Mouse (Mus musculus): ENCODE results near the gene Csrp1. TPM values are rescaled to one million over a fixed set of nuclear protein-coding genes. Genes with fewer than 3 reads are reported as not detected.

Gene Csrp1
- 100 to 1,000 TPM; 107 to 117 TPM for total RNA-seq (2021)

DNA sequence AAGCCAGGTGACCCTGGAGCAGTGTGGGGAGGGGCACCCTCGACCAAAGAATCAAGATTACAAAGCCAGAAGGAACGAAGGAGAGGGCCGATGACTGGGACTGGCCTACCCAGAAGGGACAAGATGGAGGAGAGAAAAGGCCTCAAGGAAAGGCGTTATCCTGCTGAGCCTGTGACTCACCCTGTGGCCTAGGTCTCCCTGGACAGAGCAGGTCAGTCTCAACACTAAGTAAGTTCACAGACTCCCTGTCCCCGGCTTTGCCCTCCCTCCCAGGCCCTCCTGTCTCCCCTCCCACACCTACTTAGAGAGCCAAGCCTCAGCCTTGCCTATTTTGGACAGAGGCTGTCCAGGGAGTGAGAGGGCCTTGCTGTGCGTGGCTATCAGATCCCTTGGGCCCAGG lies at the start of gene Csrp1:
Gene Csrp1 (plus strand): TSS at position 79 of the 400 bp plus-strand sequence.
- intact Hi-C loops (cut with DNase I), result loop anchor here (1.0 to 5.0 kb wide), 3 partner anchors 33 to 107 kb away; no protein-coding TSS in a partner anchor
- DNase-seq, result no peak

DNA sequence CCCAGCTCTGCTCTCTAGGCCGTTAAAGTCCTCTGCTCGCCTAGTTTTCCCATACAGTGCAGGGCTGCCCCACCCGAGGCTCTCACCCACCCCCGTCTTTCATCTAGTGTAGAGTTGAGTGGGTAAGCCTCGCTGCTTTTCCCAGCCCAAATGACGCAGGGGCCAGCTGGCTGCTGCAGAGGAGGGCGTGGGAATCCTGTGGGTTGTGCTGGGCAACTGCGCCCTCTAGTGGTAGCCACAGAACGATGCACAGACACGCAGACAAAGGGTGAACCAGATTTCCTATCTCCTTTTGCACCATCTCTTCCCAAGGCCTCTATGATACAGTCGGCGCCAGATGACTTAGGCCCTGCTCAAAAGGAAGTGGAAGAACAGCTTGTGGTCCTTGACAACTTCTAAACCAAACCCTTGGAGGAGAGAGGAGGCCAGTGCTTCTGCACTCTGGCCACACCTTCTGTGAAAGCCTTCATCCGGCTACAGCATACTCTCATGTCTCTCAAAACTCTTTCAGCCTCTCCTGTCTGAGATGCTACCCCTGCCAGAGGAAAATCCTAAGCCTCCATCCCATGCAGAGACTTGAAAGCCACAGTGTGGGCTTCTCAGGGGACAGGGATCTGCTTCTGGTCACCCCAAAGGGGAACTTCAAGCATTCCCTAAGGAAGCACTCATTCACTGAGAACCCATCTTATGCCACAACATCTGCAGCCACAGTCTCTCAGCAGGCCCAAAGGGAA lies 49.3 kb upstream of the Csrp1 start:
- intact Hi-C loops (cut with DNase I), result loop anchor here (1.0 kb wide), 3 partner anchors 29 to 209 kb away; no protein-coding TSS in a partner anchor
- DNase-seq, result peak; percentile 91 to 92

- no peak for DNase-seq
- intact Hi-C loops (cut with DNase I), result no loop called here
Observed at GRCm38 (mm10) chr1:135671406-135671805, 48.5 kb upstream of the Csrp1 start.

DNA sequence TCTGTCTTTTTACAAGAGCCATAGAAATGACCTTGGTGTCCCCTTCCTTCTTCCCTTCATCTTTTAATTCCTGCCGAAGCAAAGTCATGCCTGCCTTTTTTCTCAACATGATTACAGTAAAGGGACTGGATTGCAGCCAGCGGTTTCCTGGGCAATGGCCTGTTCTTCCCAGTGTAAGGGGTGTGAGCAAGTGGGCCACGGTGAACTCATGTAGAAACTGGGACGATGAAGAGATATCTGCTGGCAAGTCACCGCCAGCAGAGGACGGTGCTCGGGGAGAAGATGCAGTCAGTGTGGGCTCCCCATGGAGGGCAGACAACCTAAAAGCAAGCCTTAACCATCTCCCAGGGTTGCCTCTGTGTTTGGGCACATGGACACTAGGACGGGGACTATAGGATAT lies 47.9 kb upstream of the Csrp1 start:
- peak; percentile 52 to 58 for DNase-seq

DNA sequence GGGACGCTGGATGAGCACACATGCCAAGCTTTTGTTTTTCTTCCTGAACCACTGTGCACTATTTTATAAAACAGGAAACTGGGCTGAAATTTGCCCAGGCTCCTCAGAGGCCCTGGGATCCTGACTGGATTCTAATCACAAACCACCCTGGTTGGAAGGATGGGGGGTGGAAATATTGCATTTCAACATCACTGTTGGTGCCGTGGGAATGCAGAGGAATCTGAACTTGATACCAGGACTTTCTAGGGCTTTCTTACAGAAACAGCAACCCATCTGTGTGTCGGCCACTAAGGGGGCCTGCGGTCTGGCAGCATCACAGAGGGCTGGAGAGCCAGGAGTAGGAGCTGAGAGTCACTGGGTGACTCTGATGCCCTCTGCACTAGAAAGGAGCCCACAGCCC lies 47.5 kb upstream of the Csrp1 start:
- no peak for DNase-seq
- intact Hi-C loops (cut with DNase I), result loop anchor here (2.0 kb wide), 1 partner anchor 14 kb away; no protein-coding TSS in a partner anchor

More for the DNA sequence above, 47.9 kb upstream of the Csrp1 start:
- intact Hi-C loops (cut with DNase I), result loop anchor here (2.0 kb wide), 1 partner anchor 15 kb away; no protein-coding TSS in a partner anchor

DNA sequence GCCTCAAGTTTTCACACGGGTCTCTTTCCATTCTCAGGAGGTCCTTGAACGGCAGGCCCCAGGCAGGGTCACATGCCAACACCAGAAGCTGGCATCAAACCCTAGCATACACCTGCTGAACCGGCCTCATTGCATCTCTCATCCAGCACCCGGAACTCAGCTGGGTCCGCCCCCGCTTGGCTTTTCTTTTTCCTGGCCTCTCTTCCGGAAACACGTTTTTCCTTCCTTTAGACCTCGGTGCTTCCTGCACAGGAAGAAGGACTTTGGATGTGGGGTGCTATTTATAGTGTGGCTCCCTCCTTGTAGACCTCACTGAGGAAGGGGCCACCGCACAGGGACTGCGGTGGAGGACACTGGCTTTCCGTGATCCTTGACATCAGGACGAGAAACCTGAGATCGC lies 46.4 kb upstream of the Csrp1 start:
- intact Hi-C loops (cut with DNase I), result loop anchor here (2.0 kb wide), 1 partner anchor 13 kb away; no protein-coding TSS in a partner anchor

GRCm38 (mm10) chr1:135675449-135676129 lies 44.3 kb upstream of the Csrp1 start:
- intact Hi-C loops (cut with DNase I), result no loop called here
- DNase-seq, result no peak

More for the DNA sequence above, 46.4 kb upstream of the Csrp1 start:
- DNase-seq, result peak; percentile 32 to 38

DNA sequence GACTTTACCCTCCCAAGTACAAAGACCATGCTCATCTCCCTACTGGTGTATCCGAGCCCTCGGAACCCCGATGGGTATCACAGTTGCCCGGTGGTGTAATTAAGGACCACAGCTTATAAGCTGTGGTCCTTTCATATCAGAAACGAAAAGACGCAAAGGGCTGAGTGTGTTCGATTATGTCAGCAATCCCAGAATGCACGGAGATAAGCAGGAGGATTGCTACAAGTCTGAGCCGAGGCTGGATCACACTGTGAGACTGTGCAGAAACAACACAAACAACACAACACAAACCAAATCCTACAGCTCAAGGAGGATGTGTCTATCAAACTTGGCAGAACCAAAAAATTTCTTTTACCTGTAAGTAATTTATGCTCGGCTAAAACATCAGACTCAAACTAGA lies 43.6 kb upstream of the Csrp1 start:
- no peak for DNase-seq
- intact Hi-C loops (cut with DNase I), result no loop called here

- no peak for DNase-seq
- intact Hi-C loops (cut with DNase I), result no loop called here
Observed at GRCm38 (mm10) chr1:135676938-135677682, 42.8 kb upstream of the Csrp1 start.

DNA sequence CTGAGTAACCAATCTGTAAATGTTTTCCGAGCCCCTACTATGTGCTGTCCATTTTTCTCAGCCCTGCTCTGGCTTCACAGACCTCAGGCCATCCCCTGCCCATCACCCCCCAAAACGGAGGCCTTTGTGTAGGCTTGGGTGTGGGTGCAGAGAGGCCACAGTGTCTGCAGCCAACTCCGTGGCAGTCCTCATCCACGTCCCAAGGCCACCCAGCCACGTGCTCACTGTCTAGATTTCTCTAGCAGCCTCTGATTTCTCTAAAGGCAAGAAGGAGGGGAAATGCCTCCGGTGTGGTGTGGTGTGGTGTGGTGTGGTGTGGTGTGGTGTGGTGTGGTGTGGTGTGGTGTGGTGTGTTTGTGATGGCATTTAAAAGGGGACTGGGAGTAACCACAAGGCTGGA lies 41.7 kb upstream of the Csrp1 start:
- DNase-seq, result no peak
- intact Hi-C loops (cut with DNase I), result no loop called here

GRCm38 (mm10) chr1:135680716-135681115 lies 39.1 kb upstream of the Csrp1 start:
- no peak for DNase-seq
- intact Hi-C loops (cut with DNase I), result no loop called here

DNA sequence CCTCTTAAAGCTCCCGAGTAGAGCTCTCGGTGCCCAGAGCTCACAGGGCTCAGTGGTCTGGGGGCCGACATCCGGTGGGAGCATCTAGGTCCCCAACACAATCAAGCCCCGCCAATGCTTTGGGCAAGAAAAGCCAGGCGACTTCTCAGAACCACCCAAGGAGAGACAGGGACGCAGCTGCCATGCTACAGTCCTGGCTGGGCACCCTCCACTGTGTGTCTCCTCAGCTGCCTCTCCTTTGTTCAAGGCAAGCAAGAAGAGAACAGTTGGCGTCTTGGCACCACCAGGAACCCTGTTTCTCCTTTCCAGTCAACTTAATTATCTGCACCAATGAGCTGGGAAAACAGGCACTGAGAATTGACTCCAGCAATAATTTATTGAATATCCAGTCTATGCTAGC lies 38.7 kb upstream of the Csrp1 start:
- DNase-seq, result no peak
- intact Hi-C loops (cut with DNase I), result no loop called here

DNA sequence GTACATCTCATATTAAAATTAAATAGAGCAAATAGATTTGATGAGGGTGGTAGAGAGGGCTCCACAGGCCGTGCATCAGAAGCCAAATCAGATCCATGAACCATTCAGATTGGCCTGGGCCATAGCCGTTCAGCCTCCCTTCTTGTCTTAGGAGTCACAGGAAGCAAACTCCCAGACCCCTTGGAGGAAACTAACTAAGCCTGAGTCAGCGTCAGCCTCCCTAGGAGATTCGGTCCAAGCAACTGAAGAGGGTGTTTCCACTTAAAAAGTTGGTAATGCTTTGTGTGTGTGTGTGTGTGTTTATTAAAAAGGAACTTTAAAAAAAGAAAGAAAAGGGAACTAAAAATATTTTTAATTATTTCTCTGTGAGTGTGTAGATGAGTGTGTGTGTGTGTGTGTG lies 35.0 kb upstream of the Csrp1 start:
- no peak for DNase-seq
- intact Hi-C loops (cut with DNase I), result no loop called here

GRCm38 (mm10) chr1:135685316-135685715 lies 34.5 kb upstream of the Csrp1 start:
- intact Hi-C loops (cut with DNase I), result no loop called here
- DNase-seq, result peak in 1 of 2 experiments; percentile 52

DNA sequence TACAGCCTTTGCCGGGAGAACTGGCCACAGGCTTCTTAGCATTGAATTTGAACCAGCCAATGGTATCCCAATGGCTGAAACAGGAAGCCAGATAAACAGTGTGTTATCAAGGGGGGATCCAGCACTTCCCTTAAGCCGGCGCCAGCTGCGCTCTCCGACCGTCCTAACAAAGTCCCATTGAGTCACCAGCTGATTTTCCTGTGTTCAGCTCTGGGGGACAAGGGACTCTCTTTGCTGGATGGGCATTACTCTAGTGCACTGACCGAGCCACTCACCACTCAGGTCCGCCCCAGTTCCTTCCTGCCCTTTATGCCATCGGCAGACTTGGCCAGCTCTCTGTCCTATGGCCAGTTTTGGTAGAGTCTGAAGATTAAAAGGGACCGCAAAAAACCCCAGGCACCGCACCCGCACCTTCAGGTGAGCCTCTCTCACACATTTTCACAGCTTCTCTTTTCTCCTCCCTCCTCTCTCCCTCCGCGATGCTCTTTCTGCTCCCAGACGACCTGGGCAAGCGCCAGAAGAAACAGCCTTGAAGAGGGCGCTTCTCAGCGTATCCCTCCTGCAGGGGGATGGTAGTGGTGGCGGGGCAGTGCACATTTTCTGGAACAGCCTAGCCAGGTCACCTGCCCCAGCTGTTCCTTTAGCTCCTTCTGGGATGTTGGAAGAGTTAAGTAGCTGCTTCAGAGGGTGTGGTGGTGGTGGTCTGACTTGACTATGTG lies 32.9 kb upstream of the Csrp1 start:
- DNase-seq, result peak; percentile 64 to 68
- intact Hi-C loops (cut with DNase I), result loop anchor here (2.0 kb wide), 1 partner anchor 14 kb away; no protein-coding TSS in a partner anchor

DNA sequence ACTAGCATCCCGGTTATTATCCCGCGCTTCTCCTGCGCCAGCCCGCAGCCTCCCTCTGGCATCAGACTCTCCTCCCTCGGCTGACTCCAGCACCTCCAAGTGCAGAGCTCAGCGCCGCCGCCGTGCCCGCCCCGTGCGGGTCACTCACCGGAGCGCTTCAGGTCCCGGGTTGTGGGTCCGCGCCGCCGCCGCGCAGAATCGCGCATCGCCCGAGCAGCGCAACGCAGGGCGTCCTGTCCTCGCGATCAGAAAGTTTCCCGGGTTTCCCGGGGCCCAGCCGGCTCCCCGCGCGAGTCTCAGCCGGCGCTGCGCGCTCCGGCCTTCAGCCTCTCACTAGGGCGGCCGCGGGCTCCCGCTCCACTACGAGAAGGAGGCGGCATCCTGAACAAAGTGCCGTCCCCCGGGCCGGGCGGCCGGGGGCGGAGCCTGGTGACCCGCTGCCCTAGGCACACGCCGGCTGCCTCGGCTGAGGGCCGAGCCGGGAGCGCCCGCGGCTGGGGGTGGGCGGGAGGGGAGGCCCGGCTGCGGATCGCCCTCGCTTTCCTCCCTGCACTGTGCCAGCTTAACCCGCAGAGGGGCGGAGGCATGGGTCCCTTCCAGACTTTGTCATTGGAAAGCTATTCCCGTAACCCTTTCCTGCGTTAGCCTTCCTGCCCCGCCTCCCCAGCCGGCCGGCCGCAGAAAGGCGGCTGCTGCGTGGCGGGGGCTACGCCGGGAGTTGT lies 31.9 kb upstream of the Csrp1 start:
- intact Hi-C loops (cut with DNase I), result loop anchor here (2.0 kb wide), 1 partner anchor 15 kb away; no protein-coding TSS in a partner anchor
- DNase-seq, result peak; percentile 87 to 89

DNA sequence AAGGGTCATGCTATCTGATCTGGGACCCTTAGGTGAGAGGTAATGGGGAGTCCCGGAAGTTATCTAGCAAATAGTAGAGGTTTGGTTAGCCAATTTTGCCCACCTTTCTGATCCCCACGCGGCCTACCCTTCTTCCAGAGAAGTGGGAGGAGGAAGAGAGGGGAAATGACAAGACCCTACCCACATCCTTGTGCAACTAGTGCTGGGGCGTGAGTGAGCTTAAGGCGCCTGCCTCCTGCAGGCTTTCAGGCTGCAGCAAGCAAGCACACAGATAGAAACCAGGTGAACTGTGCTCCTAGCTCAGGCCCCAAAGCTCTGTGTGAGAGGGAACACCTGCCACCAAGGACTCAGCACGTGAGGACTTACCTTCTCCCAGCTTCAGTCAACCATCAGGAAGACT lies 31.2 kb upstream of the Csrp1 start:
- DNase-seq, result no peak
- intact Hi-C loops (cut with DNase I), result no loop called here

DNA sequence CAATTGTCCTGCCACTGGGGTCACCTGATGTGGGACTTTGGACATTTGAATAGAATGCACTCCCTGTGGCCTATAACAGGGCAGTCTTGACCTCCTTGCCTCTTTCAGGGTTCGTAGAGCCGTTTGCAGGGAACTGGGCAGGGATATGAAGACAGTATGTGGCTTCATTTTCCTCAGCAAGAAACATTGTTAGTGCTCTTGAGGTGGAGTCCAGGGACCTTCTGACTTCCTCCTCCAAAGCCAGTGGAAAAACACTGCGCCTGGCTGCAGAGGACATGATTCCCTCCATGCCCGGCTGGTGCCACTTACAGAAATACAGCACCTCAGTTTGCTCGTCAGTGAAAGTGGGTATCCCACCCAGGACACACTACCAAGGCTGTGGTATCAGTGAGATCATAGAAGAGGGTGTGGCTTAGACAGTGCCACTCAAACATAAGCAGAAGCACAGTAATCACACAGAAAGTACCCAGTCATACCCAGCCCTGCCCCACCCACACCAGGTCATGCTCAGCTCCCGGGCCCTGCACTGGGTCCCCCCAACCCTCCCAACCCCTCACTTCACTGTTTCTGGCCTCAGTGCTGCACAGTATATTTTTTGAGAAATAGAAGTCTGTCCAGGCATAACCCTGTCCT lies 29.0 kb upstream of the Csrp1 start:
- intact Hi-C loops (cut with DNase I), result loop anchor here (10.0 kb wide), 1 partner anchor 536 kb away; no protein-coding TSS in a partner anchor
- no peak for DNase-seq

GRCm38 (mm10) chr1:135691417-135691815 lies 28.4 kb upstream of the Csrp1 start:
- no peak for DNase-seq
- intact Hi-C loops (cut with DNase I), result loop anchor here (10.0 kb wide), 1 partner anchor 537 kb away; no protein-coding TSS in a partner anchor
